Mouse (Mus musculus) heart, adult 8-10 months (tissue): Measurements from ENCODE around the gene Ssr2. TPM values are rescaled to one million over a fixed set of nuclear protein-coding genes. Genes with fewer than 3 reads are reported as not detected.

Experiments used
- DNase-seq: peaks from one replicate; pipeline ENCODE4 v3.0.0; 2022; ENCODE audit warnings: low spot score
- total RNA-seq, 4 experiments: library from RNA; stranded (reverse); gene quantifications; 2 replicates each; pipeline ENCODE4 v1.2.4; 2022

Gene Ssr2
- total RNA-seq: 10 to 100 TPM; 60.4 to 67.0 (median 64.4) TPM

DNA sequence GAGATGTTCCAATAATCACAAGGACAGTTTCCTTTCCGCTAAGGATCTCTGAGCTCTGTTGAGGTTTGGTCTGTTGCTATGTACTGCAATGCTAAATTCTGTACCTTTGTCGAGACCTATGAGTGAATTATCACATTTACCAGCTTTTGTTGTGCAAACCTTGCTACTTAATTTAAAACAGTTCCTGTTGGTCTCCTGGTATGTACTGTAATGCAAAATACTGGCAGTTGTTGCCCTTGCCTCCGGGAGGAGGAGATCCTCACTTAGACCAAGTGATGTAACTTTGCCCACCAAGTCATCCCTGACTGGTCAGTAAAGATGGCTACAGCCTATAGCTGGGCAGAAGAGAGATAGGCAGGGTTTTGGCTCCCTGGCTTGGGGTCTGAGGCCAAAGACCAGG, at the start of gene Ssr2:
TSS of gene Ssr2 (plus strand) at position 337 of the 400 bp plus-strand sequence.
- DNase-seq: no peak

DNA sequence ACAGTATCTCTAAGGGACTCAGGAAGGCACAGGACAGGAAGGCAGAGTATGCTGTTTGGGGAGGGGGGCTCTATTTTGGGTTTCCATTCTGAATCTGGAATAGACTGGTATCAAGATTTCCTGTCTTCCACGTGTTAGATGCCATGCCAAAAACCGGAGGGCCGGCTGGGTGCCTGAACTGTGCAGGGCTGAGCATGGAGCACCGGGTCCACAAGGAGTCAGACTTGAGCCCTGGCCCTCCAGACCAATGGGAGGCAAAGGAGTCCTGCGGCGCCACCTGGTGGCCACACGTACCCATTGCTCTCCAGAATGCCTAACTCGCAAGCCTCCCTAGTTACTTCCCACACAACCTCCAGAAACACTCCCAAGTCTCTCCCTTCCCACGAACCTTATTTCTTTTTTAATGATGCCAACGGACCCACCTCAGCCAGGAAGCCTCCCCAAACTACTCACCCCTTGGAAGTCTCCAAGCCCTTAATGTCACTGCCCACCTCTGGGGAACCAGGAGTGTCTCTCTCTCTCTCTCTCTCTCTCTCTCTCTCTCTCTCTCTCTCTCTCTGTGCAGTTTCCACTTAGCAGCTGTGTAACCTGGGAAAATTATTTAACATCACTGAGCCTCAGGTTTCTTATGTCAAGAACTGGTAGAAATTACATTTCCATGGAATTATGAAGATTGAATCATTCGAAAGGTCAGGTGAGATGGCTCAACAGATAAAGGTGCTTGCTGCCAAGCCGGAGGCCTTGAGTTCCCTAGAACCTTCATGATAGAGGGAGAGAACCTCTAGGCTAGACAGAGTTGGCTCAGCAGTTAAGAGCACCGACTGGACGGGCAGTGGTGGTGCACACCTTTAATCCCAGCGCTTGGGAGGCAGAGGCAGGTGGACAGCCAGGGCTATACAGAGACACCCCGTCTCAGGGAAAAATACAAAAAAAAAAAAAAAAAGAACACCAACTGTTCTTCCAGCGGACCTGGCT, 49.2 kb upstream of the Ssr2 start:
- peak; percentile 80 for DNase-seq

DNA sequence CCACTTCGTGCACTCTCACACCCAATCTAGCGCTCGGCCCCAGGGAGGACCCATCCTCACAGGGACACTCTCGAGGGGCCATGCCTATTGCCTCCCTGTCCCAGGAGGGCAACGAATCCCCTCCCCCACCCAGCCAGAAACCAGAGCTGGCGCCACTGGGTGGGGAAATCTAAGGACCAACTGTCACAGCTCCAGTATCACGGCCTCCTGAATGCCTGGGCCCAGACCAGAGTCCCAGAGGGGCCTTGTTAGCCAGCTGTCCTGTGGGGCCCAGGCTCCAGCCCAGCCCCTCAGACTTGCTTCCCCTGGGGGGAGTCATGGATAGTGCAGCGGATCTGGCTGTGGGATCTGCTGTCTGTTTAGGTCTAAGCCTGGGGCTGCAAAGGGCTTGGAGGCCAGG, 48.1 kb upstream of the Ssr2 start:
- DNase-seq: no peak

DNA sequence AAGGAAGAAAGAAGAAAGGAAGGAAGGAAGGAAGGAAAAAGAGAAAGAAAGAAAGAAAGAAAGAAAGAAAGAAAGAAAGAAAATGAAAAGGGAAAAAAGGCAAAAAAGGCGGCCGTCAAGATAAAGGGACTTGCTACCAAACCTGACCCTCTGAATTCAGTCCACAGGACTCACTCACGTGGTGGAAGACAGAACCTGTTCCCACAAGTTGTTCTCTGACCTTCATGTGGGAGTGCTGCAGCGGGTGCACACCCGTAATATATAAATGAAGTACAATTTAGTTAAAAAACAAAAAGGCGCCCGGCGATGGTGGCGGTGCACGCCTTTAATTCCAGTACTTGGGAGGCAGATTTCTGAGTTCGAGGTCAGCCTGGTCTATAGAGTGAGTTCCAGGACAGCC, 47.0 kb upstream of the Ssr2 start:
- DNase-seq: no peak

DNA sequence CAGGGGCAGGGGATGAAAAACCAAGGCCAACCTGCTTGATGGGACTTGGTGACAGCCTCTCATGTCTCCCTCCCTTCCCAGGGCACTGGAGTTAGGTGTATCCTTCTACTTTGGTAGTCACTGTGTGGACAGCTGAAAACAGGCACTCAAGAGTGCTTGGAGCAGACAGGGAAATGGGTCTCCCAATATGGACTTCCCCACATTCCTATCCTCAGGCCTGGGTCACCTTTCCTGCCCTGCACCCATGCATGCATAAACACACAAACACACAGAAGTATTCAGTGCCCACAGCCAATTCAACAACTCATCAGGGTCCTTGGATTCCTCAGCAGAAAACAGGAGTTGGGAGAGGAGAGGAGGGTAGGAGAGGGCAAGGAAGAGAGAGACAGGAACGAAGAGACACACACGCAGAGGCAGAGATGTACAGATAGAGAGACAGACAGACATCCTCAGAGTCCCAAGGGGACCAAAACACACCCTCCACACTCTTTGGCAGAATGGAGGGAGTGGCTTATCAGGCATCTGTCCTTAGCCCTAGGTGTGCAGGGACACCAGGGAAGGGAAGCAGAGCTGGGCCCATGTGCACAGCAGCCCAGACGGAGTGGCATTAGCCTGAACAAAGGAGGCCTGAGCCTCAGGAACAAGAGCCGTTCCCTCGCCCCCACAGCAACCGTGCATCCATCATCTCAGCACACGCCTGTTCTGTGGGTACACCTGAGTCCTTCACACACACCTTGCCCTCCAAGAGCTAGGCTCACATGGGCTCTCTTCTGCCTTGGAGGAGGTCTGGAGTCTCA, 46.3 kb upstream of the Ssr2 start:
- DNase-seq: no peak

DNA sequence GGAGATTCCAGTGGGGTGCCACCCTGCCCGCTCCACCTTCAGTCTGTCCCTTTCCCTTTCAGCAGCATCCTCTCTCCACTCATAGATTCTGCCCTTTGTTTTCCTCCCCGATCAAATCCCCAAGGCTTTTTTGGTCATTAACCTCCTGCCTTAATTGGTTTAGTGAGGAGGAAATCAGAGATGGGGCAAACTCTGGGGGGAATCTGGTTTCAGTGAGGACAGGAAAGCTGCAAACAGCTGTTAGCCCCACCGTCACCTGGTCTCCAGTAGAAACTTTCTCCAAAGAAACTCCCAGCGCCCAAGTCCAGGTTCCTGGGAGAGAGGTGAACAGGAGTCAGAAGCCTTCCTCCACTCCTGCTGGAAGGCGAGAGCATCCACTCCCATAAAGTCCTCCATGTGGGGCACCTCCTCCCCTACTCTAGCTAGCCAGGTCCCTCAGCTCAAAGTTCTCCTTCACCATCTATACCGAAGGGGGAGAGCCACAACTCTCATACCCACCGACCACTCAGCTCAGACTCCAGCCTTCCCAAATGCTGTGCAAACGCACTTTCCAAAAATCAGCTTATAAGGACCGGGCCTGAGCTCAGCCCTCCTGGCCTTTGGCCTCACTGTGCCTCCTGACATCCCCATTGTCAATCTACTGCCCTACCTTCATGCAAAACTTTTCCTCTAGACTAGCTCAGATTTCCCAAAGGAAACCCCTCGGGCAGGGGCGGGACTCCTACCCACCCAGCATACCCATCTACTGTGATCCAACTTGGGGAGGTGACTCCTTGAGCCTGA, 45.4 kb upstream of the Ssr2 start:
- no peak for DNase-seq

DNA sequence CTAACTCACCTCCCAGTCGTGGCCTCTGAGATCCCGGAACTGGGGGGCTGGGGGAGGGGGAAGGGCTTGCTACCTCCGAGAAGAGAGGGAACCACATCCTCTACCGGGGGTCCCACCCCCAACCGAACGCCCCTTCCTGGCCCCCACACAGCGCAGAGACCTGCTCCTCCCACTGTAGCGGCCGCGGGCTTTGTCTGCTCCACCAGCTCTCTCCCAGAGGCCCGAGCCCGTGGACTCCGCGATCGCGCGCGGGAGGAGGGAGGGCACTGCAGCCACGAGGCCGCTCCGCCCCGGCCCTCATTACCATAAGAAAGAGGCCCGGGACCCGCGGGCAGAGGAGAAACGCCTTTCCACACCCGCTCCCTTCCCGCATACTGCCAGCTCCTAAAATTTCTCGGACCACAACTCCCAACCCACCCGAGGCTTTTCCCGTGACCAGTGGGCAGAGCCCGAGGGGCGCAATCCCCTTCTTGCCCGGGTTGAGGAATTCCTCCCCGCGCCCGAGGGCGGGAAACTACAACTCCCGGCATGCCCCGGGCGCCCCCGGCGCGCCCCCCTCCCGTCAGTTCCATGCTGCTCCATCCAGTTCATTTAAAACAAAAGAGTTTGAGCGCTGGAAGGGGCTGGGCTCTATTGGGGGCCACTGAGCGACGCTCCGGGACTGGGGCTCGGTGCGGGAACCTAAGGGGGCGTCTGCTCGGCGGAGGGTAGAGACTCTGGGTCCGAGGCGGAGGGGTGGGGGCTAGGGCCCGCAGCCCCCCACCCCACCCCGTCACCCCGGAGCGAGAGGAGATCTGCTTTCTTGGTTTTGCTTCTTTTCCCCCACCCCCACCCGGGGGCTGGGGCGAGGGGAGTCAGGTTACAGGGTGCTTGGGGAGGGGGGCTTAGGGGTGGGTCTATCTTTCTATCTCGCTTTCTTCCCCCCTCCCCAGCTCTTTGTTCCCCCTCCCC, 44.1 kb upstream of the Ssr2 start:
- DNase-seq: peak; percentile 86

DNA sequence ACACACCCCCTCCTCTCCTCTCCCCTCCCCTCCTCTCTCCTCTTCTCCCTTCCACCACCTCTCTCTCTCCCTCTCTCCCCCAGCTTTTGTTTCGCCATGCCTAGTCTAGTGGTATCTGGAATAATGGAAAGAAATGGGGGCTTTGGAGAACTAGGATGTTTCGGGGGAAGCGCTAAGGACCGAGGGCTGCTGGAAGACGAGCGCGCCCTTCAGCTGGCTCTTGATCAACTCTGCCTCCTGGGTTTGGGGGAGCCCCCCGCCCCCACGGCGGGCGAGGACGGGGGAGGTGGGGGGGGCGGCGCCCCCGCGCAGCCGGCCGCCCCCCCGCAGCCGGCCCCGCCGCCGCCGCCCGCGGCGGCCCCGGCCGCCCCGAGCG, 43.4 kb upstream of the Ssr2 start, which contains the start of gene Mex3a:
TSS of gene Mex3a (plus strand) at position 97 of the 376 bp plus-strand sequence.
- DNase-seq: no peak

DNA sequence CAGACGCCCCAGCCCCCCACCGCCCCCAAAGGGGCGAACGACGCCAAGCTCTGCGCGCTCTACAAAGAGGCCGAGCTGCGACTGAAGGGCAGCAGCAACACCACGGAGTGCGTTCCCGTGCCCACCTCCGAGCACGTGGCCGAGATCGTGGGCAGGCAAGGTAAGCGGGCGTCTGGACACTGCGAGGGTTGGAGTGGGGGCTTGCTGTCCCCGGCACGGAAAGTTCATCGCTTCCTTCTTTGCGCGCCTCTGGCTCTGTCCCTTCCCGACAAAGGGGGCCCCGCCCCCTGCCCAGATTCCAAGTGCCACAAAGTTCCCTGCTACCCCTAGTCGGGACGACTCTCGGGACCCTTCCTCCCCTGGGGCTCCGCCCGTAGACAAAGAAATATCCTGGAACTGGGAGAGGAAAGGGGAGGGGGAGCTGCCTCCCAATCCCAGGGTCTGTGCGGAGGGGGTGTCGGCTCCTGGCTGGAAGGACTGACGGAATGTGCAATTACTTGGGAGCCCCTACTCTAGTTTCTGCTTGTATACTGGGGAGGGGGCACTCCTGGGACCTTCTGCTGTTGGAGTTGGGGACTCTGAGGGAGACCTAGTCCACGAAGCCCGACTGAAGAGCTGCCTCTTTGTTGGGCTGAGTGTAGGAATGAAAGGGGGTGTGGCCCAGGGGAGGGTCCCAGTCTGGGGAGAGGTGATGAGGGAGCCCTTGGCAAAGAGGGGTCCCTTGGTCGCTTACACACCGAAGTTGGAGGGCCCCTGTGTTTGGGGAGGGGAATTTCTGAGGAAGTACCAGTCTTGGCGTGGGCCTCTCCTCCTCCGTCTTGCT, 42.8 kb upstream of the Ssr2 start:
- DNase-seq: no peak

DNA sequence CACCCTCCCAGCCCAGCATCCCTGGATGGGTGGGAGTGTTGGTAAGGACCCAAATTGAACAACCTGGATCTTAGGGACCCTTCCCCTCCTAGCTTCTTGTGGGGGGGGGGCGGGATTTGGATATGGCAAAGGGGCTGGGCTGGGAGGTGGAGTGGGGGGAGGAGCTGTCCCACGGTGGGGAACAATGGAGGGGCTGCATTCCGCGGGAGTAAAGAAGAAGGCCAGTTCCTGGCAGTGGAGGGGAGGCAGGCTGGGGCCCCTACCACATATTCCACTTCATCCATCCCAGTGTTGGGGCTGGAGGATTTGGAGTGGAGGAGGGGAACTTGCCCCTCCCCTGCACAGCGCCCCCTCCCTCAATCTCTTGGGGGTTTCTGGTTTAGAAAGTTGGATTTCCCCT, 42.0 kb upstream of the Ssr2 start:
- DNase-seq: no peak

DNA sequence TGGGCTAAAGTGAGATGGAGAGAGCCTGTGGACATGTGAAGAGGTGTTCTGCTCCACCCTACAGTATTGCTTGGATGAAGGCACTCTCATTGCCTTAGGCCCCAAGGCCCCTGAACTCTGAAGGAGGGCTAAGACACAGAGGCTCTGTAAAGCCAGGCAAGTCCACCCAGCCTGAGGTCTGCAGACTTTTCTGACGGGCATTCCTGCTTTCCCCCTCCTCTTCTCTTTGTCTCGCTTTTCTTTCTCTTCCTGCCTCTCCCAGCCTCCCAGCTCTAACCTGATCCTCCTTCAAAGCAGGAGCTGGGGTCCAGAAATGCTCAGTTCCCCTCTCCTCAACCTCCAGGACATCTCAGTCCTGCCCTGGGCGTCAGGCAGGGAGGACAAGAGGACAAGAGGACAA, 40.7 kb upstream of the Ssr2 start:
- DNase-seq: no peak

DNA sequence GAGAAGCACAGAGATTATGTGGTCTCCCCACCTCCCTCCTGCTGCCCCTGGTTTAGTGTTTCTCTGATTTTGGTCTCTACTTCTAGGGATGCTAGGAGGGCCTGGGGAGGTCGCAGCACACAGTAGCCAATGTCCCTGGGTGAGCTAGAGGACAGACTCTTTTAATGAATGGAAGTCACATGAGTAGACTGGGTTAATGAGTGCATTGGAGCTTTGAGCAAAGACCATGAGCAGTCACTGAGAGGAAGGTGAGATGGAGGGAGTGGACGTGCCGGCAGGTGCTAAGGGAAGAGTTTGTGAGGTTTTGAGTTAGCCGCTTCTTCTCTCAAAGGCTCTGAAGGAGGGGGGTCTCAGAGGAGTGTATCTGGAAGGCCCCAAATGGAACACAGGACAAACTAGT, 40.1 kb upstream of the Ssr2 start:
- no peak for DNase-seq

DNA sequence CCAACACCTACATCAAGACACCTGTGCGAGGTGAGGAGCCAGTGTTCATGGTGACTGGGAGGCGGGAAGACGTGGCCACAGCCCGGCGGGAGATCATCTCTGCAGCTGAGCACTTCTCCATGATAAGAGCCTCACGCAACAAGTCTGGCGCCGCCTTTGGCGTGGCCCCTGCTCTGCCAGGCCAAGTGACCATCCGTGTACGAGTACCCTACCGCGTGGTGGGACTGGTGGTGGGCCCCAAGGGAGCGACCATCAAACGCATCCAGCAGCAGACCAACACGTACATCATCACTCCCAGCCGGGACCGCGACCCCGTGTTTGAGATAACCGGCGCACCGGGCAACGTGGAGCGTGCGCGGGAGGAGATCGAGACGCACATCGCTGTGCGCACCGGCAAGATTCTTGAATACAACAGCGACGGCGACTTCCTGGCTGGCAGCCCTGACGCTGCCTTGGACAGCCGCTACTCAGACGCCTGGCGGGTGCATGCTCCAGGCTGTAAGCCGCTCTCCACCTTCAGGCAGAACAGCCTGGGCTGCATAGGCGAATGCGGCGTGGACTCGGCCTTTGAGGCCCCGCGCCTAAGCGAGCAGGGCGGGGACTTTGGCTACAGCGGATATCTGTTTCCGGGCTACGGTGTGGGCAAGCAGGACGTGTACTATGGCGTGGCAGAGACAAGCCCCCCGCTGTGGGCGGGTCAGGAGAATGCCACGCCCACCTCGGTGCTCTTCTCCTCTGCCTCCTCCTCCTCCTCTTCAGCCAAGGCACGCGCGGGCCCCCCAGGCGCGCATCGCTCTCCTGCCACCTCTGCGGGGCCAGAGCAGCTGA, 39.4 kb upstream of the Ssr2 start:
- peak; percentile 80 for DNase-seq

DNA sequence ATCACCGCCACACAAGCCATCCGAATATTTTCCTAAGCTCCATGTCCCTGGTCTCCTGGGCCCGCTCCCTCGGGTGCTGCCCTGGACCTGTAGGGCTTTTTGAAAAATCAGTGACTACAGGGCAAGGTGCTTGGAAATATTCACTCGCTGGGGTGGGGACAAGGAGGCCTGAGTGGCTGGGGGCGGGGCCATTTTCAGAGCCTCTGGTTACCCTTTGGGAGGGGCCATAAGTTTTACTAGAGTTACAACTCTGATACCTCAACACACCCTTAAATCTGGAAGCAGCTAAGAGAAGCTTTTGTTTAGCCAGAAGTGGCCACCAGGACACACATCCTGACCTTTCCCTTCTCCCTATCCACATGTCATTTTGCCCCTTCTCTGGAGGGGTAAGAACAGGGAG, 38.5 kb upstream of the Ssr2 start:
- DNase-seq: no peak

DNA sequence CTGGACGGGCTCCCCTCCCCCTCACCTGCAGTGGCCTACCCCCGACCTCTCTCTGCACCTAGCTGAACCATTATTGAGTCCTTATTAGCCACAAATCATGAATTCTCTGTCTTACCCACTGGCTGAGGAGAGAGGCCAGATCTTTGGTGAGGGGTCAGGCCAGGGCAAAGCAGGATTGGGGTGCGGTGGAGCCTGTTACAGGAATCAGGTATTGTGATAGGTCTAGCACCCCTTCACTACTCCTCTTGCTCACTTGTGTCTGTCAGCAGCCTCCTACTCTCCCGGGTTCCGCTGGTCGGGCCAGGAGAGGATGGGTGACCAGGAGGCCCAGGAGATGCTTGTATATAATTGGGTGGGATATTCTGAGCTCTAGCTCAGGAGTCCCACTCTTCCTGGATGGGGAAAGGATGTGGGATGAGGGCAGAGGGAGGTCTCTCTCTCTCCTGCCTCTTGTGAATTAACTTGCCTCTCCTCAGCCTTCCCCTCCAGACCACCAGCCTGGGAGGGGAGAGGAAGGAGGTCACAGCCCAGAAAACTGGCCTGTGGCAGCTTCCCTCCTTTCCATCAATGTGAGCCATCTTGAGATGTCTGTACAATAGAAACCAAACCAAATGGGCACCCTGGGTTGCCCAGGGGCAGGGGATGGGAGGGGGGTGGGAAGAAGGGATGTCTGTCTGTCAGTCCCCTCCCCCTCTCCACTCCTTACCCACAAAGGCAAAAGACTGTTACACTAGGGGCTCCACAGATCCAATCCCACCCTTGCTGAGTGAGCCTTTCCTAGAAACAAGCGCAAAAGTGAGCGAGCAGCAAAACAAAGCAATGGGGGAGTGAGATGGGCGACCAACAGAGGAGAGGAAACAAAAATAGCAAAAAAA, 37.2 kb upstream of the Ssr2 start:
- DNase-seq: no peak

DNA sequence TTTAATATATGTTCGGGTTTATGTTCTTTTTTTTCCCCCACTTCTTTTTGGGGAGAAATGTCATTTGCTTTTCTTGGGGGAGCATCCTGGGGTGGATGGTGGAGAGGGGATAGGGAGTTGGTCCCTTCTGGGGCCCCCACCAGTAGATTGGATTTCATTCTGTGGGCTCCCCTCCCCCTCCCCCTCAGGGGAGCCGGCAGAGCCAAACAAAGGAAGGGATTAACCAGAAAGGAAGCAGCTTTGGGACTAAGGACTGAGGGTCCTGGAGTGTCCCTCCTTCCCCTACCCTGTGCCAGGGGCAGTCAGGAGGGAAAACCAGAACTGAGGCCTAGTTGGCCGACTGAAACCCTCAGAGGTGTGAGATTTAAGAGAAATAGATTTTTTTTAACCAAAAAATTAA, 36.3 kb upstream of the Ssr2 start:
- DNase-seq: no peak

DNA sequence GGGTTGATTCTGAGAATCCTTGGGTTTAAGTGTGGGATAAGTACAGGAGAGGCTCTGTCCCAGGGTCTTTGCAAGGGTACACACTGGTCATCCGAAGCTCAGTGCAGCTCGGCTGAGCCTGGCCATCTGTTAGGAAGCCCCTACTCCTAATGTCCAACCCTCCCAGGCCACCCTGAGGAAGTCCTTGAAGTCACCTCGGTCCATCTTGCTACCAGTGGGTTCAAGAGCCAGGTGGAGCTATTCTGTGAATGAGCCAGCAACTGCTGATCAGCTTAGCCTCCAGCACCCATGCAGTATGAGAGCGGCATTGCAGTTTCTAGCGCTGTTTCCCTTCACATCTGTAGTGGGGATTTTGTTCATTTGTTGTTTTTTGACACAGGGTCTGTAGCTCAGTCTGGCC, 35.6 kb upstream of the Ssr2 start:
- DNase-seq: no peak
